Mouse (Mus musculus): ENCODE measurements at regions not wholly inside any gene's neighbourhood (a gene's known extent, or its start where the extent isn't known, plus 50 kb on each side); places are given as distances from the start of the nearest gene placed in this dataset.
A peak's percentile ranks its signal among the peaks of the same experiment; 100 is the strongest.

DNA sequence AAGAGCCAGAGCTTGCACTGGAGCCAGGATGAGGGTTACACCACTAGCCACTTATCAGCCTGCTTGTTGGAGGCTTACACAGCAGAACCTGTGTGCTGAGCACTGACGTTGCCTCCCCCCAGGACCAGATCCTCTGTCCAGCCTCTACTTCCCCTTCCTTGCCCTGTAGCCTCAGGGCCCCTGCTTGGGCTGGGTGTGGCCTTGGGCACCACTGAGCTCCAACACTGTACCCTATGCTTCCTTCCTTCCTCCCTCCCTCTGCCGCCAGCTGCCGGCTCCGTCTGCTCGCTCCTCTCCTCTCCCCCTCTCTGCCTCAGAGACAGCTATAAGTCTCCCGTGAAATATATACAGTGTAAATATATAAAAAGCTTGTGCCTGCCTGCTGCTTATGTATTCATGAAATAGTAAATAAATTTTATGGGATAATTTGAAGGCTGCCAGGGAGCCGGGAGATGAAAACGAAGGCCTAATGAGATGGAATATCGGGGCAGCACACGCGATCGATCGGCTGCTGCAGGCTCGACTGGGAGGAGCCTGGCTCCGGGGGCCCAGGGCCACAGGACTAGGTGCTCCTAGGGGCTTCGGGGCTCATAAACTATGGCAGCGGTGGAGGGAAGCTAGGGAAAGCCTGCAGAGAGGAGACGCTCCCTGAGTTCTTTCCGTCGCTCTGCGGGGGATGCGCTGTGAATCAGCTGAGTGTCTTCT, 135.6 kb downstream of the Rbm19 start:
- DNase-seq (ENCODE audit: low read depth, low spot score): no peak

DNA sequence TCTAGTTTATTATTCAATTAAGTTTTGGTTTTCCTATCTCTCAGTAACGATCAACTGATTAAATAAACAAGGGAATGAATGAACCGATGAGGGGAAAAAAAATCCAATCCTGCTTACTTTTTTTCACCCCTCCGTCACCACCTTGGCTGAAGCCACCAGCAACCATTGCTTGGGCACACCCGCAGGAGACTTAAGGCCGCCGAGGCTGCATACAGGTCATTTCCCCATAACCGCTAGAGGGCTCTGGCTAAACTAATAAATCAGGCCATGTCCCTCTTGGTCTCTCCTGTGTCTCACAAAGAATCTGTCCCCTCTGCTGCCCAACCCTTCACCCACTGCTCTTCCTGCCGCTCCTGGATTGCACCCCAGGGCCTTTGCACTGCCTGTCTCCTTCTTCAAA, 136.3 kb downstream of the Rbm19 start:
- peak; percentile 7 for DNase-seq (ENCODE audit: low read depth, low spot score)

DNA sequence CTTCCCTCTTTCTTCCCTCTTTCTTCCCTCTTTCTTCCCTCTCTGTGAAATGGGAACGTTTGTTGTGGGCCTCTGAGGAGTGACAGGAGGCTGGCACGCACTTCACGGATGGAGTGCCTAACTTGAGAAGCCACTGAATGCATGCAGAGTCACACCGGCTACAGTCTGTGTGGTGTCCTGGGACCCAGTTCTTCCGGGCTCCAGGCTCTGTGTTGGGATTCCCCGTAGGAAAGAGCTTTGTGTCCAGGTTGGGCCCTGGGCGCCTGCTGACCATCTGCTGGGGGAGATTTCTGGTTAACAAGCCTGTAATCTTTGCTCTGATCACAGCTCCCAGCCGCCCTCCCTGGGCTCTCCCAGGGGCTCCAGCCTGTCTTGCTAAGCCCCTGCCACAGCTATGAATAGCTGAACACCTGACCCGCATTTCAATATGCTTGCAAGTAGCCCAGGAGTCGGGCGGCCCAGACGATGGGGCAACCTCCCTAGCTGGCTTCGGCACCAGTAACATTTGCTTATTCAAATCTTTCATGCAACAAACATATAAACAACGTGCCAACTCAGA, 146.5 kb downstream of the Rbm19 start:
- no peak for DNase-seq (ENCODE audit: low read depth, low spot score)

DNA sequence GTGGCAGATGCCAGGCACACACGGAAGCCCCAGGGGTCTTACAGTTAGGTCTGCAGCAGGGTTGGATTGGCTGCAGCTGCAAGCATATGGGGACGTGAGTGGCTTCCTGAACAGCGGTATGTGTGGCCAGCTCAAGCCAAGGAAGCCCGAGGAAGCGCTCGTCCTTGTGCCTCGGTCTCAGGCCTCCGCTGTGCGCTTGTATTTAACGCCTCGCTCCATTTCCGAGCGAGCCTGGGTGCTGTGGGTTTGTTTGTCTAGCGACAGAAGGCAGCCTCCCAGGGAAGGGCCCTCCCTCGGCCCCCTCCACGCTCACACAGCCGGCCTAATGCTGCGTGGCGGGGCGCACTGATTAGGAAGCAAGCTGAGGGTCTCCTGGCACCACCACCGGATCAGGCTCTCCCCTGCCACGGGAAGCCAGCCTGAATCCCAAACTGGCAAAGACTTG, 153.2 kb downstream of the Rbm19 start:
- DNase-seq (ENCODE audit: low read depth, low spot score): no peak

DNA sequence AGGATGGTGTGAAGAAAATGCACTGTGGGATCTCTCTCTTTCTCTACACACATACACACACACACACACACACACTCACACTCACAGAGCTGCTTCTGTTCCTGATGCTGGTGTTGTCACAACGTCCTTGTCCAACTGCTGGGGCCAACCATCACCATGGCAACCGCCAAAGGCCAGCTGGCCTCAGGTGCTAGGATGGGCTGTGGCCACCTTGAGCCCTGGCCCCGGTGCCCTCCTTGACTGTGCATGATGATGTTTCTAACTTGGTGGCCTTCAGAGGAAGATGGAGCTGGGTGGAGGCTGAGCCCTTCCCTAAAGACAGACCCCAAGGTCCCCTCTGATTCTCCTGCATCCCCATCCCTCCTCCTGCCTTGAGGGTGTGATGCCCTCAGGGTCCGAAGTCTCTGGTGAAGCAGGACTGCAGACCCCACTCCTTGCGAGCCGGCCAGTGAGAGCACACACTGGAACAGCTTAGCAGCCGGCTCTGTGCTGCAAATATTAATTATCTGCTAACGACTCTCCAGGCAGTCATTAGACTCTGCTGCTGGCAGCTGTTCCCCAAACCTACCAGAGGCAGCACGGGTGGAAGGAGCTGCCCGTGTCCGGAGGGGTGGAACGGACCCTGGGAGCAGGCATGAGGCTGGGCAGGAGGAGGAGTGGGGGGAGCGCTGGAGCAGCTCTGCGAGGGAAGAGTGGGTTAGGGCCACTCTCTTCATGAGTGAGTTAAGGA, 154.8 kb downstream of the Rbm19 start:
- no peak for DNase-seq (ENCODE audit: low read depth, low spot score)

DNA sequence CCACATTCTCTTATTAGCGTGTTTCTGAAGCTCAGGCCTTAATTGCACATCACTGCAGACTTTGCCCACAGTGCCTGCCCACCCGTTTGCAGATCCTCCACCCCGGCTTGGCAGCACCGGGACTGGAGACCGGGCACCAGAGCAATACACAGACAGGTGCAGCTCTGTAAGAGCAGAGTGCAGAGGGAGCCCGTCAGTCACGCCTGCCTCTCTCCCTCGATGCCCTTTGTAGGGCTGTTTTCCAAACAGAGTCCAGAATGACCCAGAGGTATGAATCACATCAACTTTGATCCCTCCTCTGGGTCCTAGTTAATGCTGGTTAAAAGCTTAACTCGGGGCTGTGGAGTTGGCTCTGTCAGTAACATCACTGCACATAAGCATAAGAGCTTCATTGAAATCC, 155.3 kb upstream of the Lhx5 start:
- no peak for DNase-seq (ENCODE audit: low read depth, low spot score)

DNA sequence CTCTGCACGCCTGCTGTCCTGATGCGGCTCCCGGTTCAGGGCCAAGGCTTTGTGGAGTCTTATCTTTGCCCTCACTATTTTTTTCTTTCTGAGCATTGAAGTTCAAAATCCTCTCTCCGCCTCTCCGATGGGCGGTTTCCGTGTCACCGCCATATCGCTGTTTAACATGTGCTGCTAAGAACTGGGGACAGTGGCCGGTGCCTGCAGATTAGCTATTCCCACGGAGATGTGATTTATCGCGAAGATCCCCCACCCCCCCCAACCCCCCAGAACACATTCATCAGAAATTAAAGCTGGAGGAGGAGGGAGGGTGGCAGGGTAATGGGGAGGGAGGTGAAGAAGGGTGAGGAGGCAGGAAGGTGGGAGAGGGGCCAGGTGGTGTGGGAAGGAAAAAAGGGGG, 151.2 kb upstream of the Lhx5 start:
- peak; percentile 10 for DNase-seq (ENCODE audit: low read depth, low spot score)

DNA sequence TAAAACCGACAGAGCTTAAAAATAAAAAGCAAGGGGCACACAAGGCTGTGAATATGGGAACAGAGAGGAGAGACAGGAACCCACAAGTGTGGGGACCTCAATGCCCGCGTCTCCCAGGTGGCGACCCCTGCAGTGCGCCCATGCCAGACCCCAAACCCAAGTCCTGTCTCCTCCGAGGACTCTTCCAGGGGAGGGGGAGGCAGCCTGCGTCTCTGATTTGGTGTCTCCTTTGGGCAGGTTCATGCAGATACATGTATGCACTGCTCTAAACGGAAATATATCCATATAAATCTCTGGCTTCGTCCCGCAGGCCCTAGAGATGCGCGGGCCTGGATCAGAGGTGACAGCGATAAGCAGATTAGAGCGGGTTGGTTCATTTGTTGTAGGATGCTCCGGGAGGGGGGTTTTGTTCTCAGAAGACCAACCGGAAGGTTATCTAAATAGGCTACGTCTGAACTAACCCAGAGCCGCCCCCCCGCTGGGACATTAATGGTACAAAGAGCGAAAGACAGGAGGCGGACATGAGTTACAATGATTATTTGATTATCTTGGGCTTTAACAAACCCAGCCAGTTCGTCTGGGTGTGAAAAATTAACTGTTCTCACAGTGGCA, 150.4 kb upstream of the Lhx5 start:
- DNase-seq (ENCODE audit: low read depth, low spot score): no peak

DNA sequence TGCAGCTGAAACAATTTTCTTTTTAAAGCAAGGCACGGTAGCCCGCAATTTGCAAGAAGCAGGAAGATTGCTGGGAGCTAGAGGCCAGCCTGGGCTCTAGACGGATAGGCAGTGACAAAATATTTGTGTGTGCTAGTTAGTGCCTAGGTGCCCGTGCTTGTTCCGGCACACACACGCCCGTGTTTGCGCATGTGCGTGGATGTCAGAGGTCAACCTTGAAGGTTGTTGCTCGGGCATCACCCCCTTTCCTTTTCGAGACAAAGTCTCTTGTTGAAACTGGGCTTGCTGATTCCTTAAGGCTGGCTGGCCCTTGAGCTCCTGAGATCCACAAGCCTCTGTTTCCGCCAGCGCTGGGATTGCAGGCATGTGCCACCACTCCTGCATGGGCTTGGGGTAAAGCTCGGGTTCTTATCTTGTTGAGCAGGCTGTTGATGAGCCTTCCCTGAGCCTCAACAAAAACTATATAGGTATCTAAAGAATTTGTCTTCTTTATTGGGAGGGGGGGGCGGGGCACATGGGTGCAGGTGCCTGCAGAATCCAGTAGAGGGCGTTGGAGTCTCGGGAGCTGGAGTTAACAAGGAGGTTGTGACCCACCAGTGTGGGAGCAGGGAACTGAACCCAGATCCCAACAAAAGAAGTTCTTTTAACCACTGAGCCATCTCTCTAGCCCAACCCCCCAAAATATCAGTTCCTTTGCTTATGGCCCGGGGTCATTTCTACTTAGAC, 149.5 kb upstream of the Lhx5 start:
- no peak for DNase-seq (ENCODE audit: low read depth, low spot score)

DNA sequence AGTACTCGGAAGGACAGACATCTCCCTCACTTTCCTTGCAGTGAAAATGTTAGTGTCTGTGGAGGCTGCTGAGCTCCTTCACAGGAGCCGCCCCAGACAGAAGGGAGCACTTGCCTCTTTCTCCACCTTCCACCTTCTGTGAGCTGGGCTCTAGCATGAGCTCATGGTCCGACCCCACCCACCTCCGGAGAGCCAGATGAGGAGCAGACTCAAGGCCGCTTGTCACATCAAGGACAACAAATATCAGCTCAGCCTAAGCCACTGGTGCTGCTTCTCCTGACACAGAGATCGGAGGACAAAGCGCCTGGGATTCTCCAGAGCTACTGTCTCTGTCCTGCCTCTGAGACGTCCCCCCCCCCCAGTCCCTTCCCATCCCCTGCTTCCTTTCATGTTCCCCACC, 146.9 kb upstream of the Lhx5 start:
- DNase-seq (ENCODE audit: low read depth, low spot score): no peak

DNA sequence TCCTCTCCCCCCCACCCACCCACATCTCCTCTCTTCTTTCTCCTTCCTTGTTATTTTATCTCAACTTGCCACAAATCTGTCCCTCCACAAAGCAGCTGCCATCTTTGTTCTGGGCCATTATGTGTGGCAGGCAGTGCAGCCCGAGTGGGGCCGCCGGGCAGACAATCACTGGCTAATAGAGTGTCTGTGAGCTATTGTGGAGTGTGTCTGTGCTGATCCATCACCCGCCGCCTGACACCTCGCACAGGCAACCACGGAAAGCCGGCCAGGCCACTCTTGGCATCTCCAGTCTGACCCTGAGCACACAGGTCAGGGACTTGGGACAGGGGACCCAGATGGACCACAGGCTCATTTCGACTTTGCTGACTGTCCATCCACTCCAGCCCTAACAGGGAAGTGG, 146.5 kb upstream of the Lhx5 start:
- no peak for DNase-seq (ENCODE audit: low read depth, low spot score)

DNA sequence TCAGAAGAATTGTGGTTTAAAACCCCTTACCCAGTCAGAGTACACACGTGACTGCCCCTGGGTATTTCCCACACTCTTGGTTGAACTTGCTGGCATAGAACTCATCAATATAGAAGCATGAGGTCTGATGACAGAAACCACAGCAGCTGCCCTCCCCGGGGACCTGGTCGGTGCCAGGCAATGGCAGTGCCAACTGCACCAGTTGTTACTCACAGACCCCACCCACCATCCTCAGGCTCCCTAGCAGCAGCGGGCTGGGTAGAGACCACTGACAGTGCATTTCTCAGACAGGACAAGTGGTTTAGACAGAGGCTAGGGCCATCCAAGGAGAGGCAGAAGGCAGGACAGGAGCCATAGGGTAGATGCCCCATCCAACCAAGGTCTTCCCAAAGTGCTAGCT, 144.7 kb upstream of the Lhx5 start:
- no peak for DNase-seq (ENCODE audit: low read depth, low spot score)

DNA sequence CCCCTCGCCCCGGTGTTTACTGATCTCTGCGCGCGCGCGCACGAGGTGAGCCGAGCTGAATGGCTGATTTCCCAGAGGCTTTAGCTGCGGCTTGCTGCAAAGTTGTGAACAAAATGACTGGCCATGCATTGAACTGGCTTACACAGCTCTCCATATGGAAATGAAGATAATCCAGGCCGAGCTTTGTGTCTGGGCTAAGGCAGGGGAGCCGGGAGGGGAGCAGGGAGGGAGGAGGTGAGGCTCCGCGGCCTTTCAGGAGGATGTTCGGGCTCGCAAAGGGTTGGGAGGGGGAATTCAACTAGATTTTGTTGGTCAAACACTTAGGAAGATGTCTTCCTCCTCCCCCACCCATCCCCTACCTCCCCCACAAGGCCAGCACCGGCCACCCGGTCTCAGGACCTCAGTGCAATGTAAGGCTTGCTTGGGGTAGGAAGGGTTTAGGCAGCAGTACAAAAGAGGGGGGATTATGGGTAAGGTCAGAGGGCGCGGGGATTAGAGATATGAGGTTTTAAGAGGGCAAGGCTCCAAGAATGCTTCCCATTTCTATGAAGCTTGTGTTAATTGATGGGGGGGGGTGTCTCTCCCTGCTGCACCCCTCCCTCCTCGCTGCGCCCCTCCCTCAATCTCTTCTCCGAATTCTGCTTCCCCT, 143.3 kb upstream of the Lhx5 start:
- DNase-seq (ENCODE audit: low read depth, low spot score): no peak

DNA sequence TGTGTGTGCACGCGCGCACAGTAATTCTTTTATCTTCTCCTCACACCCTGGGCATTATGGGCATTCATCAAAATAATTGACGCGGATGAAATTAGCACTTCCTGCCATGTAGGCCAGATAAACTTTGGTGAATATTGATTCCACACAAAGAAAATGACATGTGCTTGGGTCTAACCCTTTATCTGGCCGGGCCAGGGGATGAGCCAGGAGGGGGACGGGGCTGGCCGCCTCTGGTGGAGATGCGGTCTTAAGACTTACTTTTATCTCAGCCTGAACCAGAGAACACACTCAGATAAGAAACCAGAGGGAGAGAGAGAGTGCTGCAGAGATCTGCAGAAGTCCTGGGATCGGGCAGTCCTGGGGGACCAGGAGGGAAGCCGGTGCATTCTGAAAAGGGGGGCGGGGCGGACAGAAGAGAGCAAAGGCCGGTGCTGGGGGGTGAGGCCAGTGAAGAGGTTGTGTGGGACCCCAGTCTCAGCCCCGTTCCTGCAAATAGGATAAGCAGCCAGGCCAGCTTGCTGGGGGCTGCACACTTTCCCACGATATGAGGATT, 136.9 kb upstream of the Lhx5 start:
- DNase-seq (ENCODE audit: low read depth, low spot score): no peak

DNA sequence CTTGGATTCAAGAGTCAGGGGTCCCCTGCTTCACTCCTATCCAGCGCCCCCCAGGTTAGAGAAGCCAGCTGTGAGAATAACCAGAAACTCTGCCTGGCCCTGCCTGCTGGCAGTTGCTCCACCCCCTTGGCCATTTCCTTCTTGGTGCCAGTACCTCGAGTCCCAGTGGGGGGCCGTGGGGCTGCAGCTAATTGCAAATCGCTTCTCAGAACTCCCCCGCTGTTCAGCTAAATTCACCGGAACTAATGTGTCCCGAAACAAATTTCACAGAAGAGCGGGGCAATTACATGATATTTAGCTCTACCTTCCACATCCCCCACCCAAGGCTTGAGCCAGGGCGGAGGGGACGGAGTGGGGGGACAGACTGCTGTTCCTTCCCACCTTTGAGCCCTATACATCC, 134.3 kb upstream of the Lhx5 start:
- no peak for DNase-seq (ENCODE audit: low read depth, low spot score)

DNA sequence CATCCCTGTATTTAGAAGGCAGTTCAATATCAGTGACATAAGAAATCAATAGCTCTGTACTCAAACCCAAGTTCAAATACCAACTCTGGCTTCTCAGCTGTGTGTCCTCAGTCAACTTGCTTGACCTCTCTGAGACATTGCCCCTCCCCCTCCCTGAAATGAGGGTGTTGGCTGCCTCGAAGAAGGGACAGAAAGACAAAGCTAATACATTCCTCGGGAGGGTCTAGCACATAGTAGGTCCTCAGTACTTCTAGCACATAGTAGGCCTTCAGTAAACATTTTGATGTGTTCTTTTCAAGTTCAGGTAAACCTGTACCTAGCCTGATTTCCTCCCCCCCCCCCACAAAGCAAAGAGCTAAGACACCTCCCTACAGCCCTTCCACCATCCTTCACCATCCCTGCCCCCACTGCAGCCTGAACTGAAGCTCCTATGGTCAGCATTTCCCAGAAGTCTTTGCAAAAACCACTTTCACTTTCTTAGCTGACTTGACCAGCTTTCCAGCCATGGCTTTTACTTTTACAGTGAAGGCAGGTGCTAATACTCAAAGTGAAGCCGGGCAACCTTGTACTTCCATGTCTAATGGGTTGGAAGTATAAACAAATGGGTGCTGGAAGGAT, 133.7 kb upstream of the Lhx5 start:
- DNase-seq (ENCODE audit: low read depth, low spot score): no peak

DNA sequence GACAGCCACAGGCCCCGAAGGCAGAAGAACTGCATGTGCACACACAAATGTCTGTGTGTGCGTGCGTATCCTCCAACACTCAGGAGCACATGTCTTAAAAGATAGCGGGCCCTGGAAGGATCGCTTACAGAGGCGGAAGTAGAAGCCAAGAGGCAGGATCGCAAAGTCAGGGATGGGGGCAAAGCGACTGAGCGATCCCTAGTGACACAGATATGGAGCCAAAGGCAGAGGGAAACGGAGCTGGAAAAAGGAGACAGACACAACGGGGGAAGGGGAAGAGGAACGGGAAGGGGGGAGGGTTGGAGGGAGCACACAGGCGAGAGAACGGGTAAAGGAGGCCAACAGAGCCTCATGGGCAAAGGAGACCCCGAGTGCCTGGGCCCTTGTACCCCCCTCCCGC, 129.8 kb upstream of the Lhx5 start:
- no peak for DNase-seq (ENCODE audit: low read depth, low spot score)

DNA sequence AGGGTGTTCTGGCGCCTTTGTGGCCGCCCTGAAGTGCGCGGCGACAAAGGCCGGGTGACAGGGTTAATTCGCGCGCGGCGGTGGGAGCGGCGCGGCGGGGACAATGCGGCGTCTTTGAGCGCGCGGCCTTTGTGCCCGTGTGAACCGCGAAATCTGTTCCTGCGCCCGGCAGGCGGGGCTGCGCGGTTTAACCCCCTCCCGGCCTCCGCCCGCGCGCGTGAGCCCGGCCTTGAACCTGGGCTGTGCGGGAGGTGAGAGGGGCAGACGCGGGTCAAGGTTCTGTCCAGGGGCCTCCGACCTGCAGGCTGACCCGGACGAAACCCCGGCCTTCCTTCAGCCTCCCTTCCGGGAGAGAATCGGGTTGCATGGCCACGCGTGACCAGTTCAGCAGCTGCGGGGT, 129.2 kb upstream of the Lhx5 start:
- no peak for DNase-seq (ENCODE audit: low read depth, low spot score)

DNA sequence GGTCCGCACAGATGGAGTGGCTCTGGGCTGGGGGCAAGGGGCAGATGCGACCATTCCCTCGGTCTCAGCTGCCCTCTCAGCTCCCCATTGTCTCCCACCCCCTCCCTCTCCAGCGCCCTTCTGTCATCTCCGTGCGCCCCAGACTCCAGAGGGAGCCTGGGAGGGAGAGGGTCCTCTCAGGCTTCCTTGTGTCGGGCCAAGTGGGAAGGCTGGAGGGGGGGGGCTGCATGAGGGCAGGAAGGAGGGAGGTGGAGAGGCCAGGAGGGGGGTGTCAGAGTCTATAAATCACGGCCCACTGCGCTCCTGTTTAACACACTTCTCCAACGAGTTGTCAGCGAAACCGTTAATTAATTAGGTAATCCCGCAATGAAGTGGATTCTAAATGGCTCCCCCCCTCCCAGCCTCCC, 127.2 kb upstream of the Lhx5 start:
- no peak for DNase-seq (ENCODE audit: low read depth, low spot score)

DNA sequence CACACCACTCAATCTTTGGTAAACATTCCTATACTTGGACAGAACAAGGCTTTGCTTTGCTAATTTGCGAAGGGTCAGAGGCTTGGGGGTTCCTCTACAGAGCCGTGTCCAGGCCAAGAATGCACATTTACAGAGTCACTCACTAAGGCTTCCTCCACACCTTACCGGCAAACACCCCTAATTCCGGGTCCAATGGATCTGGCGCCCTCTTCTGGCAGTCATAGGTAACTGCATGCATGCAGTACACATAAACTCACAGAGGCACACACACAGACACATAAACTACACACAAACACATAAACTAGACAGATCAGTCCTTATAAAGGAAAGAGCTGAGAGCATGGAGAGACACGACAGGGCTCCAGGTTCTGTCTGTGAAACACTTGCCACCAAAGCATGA, 119.2 kb upstream of the Lhx5 start:
- no peak for DNase-seq (ENCODE audit: low read depth, low spot score)

DNA sequence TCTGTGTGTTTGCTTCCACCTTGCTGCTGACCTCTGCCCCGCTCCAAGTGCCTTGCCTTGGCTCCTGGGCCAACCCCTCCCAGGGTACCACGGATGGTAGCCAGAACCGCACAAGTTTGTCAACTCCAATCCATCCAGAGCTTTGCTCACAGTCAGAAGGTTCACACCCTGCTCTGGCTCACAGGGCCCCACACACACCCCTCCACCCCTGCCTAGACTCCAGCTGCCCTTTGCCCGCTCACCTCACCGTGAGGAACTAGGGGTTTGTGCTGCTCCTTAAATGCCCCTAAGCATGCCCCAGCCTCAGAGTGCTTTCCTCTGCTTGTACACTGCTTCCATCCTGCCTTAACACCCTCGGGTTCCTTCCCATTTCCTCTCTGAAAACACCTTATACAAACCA, 117.5 kb upstream of the Lhx5 start:
- no peak for DNase-seq (ENCODE audit: low read depth, low spot score)

Data from CD4-positive helper T cell, adult 2 months (primary cell).